Mouse (Mus musculus): Measurements from ENCODE around the gene Txk.

- no peak for TF ChIP-seq GATA1 (IDR thresholded peaks at IDR 0.05; ENCODE audit: borderline replicate concordance, low read length)
- no peak for TF ChIP-seq FLI1 (IDR thresholded peaks at IDR 0.05; ENCODE audit: low read length)
Measured at GRCm38 (mm10) chr5:72732885-72733284, 19.7 kb downstream of the Txk start.
